Mouse (Mus musculus): Measurements from ENCODE around the gene Il21r.

DNA sequence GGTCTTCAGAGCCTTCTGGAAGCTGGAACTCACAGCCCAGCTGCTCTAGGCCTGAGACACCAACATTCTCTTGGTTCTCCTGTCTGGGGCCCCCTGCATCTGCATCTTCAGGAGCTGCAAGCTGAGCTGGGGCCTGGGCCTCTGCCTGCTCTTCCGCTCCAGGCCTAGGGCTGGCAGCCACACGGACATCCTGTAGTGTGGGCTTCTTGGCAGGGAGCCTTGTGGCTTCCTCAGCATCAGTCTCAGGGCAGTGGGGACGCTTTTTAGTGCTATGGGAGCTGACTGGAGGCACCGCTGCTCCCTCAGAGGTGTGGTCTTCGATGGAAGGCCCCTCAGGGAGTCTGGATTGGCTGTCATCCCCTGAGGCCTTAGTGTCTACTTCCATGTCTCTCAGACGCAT is 40.7 kb downstream of the Il21r start:
- TF ChIP-seq POLR2A (IDR thresholded peaks at IDR 0.05; ENCODE audit: insufficient read depth, low read depth, low read length) (no peak), CTCF (IDR thresholded peaks at IDR 0.05; ENCODE audit: insufficient read depth, low read depth, low read length) (no peak)
